Mouse (Mus musculus) kidney, postnatal 25 days (tissue): Measurements from ENCODE around the gene Nck2.
A peak's percentile ranks its signal among the peaks of the same experiment; 100 is the strongest.

Source experiments
- DNase-seq, 2 experiments: peaks; one replicate each; pipeline ENCODE4 v3.0.0; 2021; ENCODE audit warnings: mixed read lengths in 2 of 2

Gene Nck2

GRCm38 (mm10) chr1:43436554-43436953 is 7.8 kb upstream of the Nck2 start:
- no peak for DNase-seq

GRCm38 (mm10) chr1:43439261-43439660 is 5.1 kb upstream of the Nck2 start:
- no peak for DNase-seq

- DNase-seq: no peak
These were observed 1.8 kb upstream of the Nck2 start for GRCm38 (mm10) chr1:43442568-43442967.

GRCm38 (mm10) chr1:43445170-43446088 is 1.1 kb downstream of the Nck2 start:
- peak; percentile 72 to 90 for DNase-seq

- DNase-seq: peak; percentile 64 to 84
These were observed 1.7 kb downstream of the Nck2 start for GRCm38 (mm10) chr1:43446089-43446533.

- peak; percentile 79 to 83 for DNase-seq
These were observed 2.6 kb downstream of the Nck2 start for GRCm38 (mm10) chr1:43446731-43447601.

GRCm38 (mm10) chr1:43447602-43448287 is 3.4 kb downstream of the Nck2 start:
- DNase-seq: no peak

- DNase-seq: no peak
These were observed 6.4 kb downstream of the Nck2 start for GRCm38 (mm10) chr1:43450811-43451210.

- DNase-seq: no peak
These were observed 9.3 kb downstream of the Nck2 start for GRCm38 (mm10) chr1:43453683-43454082.

GRCm38 (mm10) chr1:43454741-43455140 is 10.4 kb downstream of the Nck2 start:
- no peak for DNase-seq

GRCm38 (mm10) chr1:43455196-43455595 is 10.8 kb downstream of the Nck2 start:
- DNase-seq: no peak

- DNase-seq: no peak
These were observed 12.8 kb downstream of the Nck2 start for GRCm38 (mm10) chr1:43457012-43457766.

GRCm38 (mm10) chr1:43460468-43460867 is 16.1 kb downstream of the Nck2 start:
- DNase-seq: no peak

GRCm38 (mm10) chr1:43462666-43463065 is 18.3 kb downstream of the Nck2 start:
- no peak for DNase-seq

GRCm38 (mm10) chr1:43463941-43464682 is 19.7 kb downstream of the Nck2 start:
- DNase-seq: no peak

- DNase-seq: no peak
These were observed 20.6 kb downstream of the Nck2 start for GRCm38 (mm10) chr1:43464976-43465375.

GRCm38 (mm10) chr1:43465957-43466624 is 21.7 kb downstream of the Nck2 start:
- DNase-seq: no peak

- peak; percentile 27 to 51 for DNase-seq
These were observed 23.3 kb downstream of the Nck2 start for GRCm38 (mm10) chr1:43467656-43468055.

GRCm38 (mm10) chr1:43468207-43468606 is 23.8 kb downstream of the Nck2 start:
- DNase-seq: no peak

GRCm38 (mm10) chr1:43468978-43469377 is 24.6 kb downstream of the Nck2 start:
- DNase-seq: no peak
